Mouse (Mus musculus) myocyte (in vitro differentiated cells): ENCODE results near the gene Nrgn. TPM values are rescaled to one million over a fixed set of nuclear protein-coding genes. Genes with fewer than 3 reads are reported as not detected.

Source experiments
- H3K27me3 ChIP-seq: one replicate; pipeline ENCODE4 v1.6.1; 2011; ENCODE audit not compliant: control insufficient read depth, insufficient read depth, insufficient read length
- H3K36me3 ChIP-seq: one replicate; pipeline ENCODE4 v1.6.1; 2011; ENCODE audit not compliant: control insufficient read depth, insufficient read depth
- H3K4me2 ChIP-seq: one replicate; pipeline ENCODE4 v1.6.1; 2011; ENCODE audit warnings: low read depth, control low read depth
- H3K4me3 ChIP-seq: one replicate; pipeline ENCODE4 v1.5.1; 2011; ENCODE audit warnings: mild to moderate bottlenecking, control low read depth, moderate library complexity
- H3K79me2 ChIP-seq: one replicate; pipeline ENCODE4 v1.6.1; 2011; ENCODE audit not compliant: control insufficient read depth, insufficient read depth
- H3ac ChIP-seq: one replicate; pipeline ENCODE4 v1.6.1; 2011; ENCODE audit not compliant: control insufficient read depth, insufficient read length
- CEBPB ChIP-seq: IDR thresholded peaks from 2 replicates; pipeline ENCODE4 v1.6.1; 2011; ENCODE audit warnings: mild to moderate bottlenecking, moderate library complexity; ENCODE audit not compliant: poor library complexity, insufficient read depth, severe bottlenecking
- E2F4 ChIP-seq: IDR thresholded peaks from one replicate; pipeline ENCODE4 v1.6.1; 2011; ENCODE audit warnings: mild to moderate bottlenecking, control low read depth, moderate library complexity; ENCODE audit not compliant: insufficient read depth
- MAX ChIP-seq: IDR thresholded peaks from one replicate; pipeline ENCODE4 v1.6.1; 2011; ENCODE audit warnings: low read depth, mild to moderate bottlenecking, control low read depth
- MYOD1 ChIP-seq, 3 experiments: IDR thresholded peaks; one replicate each; pipeline ENCODE4 v1.6.1; 2011; ENCODE audit warnings: control low read depth in 2 of 3, low read depth in 2 of 3, mild to moderate bottlenecking in 2 of 3, moderate library complexity in 1 of 3; ENCODE audit not compliant: insufficient read length in 2 of 3, control insufficient read depth in 1 of 3
- MYOG ChIP-seq, 3 experiments: IDR thresholded peaks; one replicate each; pipeline ENCODE4 v1.6.1; 2011; ENCODE audit warnings: control low read depth in 2 of 3, low read depth in 2 of 3, mild to moderate bottlenecking in 2 of 3; ENCODE audit not compliant: insufficient read length in 2 of 3, control insufficient read depth in 1 of 3, insufficient read depth in 1 of 3
- POLR2A ChIP-seq: IDR thresholded peaks from one replicate; pipeline ENCODE4 v1.6.1; 2011; ENCODE audit warnings: low read depth, mild to moderate bottlenecking, control low read depth, moderate library complexity; ENCODE audit not compliant: insufficient read length
- POLR2AphosphoS2 ChIP-seq: IDR thresholded peaks from one replicate; pipeline ENCODE4 v1.6.1; 2011; ENCODE audit warnings: low read depth, control low read depth; ENCODE audit not compliant: insufficient read length
- REST ChIP-seq: IDR thresholded peaks from one replicate; pipeline ENCODE4 v1.6.1; 2011; ENCODE audit warnings: mild to moderate bottlenecking, control low read depth, moderate library complexity; ENCODE audit not compliant: insufficient read depth, insufficient read length
- SRF ChIP-seq: IDR thresholded peaks from one replicate; pipeline ENCODE4 v1.6.1; 2011; ENCODE audit warnings: low read depth; ENCODE audit not compliant: control insufficient read depth, insufficient read length
- TCF12 ChIP-seq: IDR thresholded peaks from one replicate; pipeline ENCODE4 v1.6.1; 2011; ENCODE audit warnings: mild to moderate bottlenecking, control low read depth; ENCODE audit not compliant: poor library complexity, insufficient read depth, severe bottlenecking
- TCF3 ChIP-seq: IDR thresholded peaks from one replicate; pipeline ENCODE4 v1.6.1; 2011; ENCODE audit warnings: low read depth, control low read depth; ENCODE audit not compliant: insufficient read length
- USF1 ChIP-seq: IDR thresholded peaks from one replicate; pipeline ENCODE4 v1.6.1; 2011; ENCODE audit warnings: low read depth, mild to moderate bottlenecking, control low read depth, moderate library complexity
- polyA plus RNA-seq: library from polyadenylated mRNA; unstranded; fragments of >200 nt; fragmentation: generic; extraction: Trizol; gene quantifications from one replicate; pipeline ENCODE4 v1.2.1, GENCODE M21; 2012; ENCODE audit warnings: missing spikeins

The Nrgn gene
- polyA plus RNA-seq, 1 experiment, result 0.42 TPM

DNA sequence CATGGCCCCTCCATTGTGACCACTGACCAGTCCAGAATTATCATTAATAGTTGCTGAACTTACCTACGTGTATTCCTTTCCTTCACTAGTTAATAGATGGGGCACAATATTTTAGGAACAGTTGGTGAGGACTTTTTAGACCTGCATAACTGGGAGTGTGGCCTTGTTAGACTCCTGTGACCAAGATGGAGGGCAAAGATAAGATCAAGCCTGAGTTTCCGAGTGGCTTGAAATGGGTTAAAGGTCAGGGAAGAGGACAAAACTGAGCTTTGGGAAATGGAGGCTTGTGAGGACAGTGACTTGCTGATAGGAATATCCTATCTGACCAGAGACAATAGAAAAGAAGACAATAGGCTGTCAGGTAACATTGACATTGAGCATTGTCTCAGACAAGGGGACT lies 27.2 kb downstream of the Nrgn start:
- TF ChIP-seq POLR2A (no peak), MAX (no peak), SRF (no peak), MYOG (IDR thresholded peaks at IDR 0.05; ENCODE audit: control insufficient read depth in 1 of 3, insufficient read depth in 1 of 3, insufficient read length in 2 of 3, low read depth in 2 of 3) (no peak), REST (no peak), TCF3 (no peak), POLR2AphosphoS2 (no peak), E2F4 (no peak)
- Histone ChIP-seq H3K4me2 (no peak overlapping the region), H3K36me3 (peaks cover 6% of the 10 kb centered on the region), H3ac (no peak overlapping the region), H3K79me2 (no peaks in the 10 kb centered on the region), H3K4me3 (no peak overlapping the region), H3K27me3 (no peaks in the 10 kb centered on the region)

DNA sequence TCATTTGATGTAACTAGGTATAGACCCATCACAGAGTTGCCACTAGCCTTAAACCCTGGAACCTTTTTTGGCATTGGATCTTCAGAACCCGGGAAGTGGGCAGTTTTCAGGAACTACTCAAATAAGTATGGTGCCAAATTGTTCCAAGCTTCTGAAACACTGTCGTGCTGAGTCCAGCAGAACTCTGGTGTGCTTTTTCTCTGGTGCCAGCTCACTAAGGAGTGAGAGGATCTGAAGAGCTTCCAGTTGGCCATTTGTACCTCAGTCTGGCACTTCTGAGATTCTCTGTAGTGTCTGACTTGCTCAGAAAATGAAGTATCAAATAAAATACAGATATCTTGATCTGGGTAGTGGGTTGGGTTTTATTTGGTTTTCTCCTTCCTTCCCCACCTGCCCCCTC lies 32.7 kb downstream of the Nrgn start:
- Histone ChIP-seq H3ac (no peak overlapping the region), H3K4me3 (no peak overlapping the region), H3K27me3 (no peaks in the 10 kb centered on the region), H3K36me3 (peaks cover 16% of the 10 kb centered on the region), H3K79me2 (peaks cover 3% of the 10 kb centered on the region), H3K4me2 (no peak overlapping the region)
- TF ChIP-seq MYOG (IDR thresholded peaks at IDR 0.05; ENCODE audit: control insufficient read depth in 1 of 3, insufficient read depth in 1 of 3, insufficient read length in 2 of 3, low read depth in 2 of 3) (no peak), TCF12 (no peak), E2F4 (no peak), SRF (no peak), POLR2A (no peak), MAX (no peak), CEBPB (no peak), TCF3 (no peak), USF1 (no peak), MYOD1 (IDR thresholded peaks at IDR 0.05; ENCODE audit: control insufficient read depth in 1 of 3, insufficient read length in 2 of 3, low read depth in 2 of 3) (no peak), REST (no peak), POLR2AphosphoS2 (no peak)

DNA sequence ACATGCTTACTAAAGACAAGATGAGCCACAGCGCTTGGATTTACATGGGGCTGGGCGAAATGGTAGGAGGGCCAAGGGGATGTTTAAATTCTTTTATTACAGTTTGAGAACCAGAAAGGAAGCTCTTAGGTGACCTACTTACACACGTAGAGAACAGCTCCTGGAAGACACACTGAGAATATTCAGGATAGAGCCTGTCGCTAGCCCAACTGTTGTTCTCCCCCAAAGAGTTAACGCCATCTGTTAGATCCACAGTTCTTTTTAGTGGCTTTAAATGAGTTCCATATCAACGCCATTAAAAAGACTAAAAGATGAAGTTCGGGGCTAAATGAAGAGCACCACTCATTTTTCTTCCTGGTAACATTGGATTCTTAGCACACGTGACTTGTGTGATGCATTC lies 33.7 kb downstream of the Nrgn start:
- TF ChIP-seq TCF3 (no peak), USF1 (no peak), MYOD1 (IDR thresholded peaks at IDR 0.05; ENCODE audit: control insufficient read depth in 1 of 3, insufficient read length in 2 of 3, low read depth in 2 of 3) (no peak), E2F4 (no peak), TCF12 (no peak), CEBPB (no peak), MYOG (IDR thresholded peaks at IDR 0.05; ENCODE audit: control insufficient read depth in 1 of 3, insufficient read depth in 1 of 3, insufficient read length in 2 of 3, low read depth in 2 of 3) (no peak), SRF (no peak), POLR2A (no peak), MAX (no peak), POLR2AphosphoS2 (no peak), REST (no peak)
- Histone ChIP-seq H3K4me3 (no peak overlapping the region), H3K27me3 (no peaks in the 10 kb centered on the region), H3ac (no peak overlapping the region), H3K36me3 (peaks cover 16% of the 10 kb centered on the region), H3K4me2 (no peak overlapping the region), H3K79me2 (peaks cover 6% of the 10 kb centered on the region)

DNA sequence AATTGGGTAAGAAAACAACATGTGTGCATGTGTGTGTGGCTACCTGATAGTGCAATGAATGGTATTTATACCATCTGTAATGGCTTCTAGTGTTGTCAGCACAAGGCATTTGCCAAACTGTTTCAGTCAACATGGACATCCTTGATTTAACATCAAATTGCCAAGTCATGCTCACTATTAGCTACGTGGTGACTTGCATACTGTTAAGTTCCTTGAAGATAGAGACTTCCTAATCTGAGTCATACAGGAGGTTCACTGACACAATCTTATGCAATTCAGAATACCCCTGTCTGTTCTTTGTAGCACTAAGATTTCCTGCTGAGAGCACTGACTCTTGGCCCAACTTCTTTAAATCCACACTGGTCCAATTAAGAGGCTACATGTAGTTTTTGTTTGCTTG lies 35.2 kb downstream of the Nrgn start:
- no peak for TF ChIP-seq TCF3
- TF ChIP-seq E2F4, result no peak
- no peak for TF ChIP-seq USF1
- TF ChIP-seq MYOG (IDR thresholded peaks at IDR 0.05; ENCODE audit: control insufficient read depth in 1 of 3, insufficient read depth in 1 of 3, insufficient read length in 2 of 3, low read depth in 2 of 3), result no peak
- TF ChIP-seq SRF, result no peak
- TF ChIP-seq POLR2AphosphoS2, result no peak
- TF ChIP-seq CEBPB, result no peak
- no peak for TF ChIP-seq POLR2A
- no peak for TF ChIP-seq MYOD1 (IDR thresholded peaks at IDR 0.05; ENCODE audit: control insufficient read depth in 1 of 3, insufficient read length in 2 of 3, low read depth in 2 of 3)
- TF ChIP-seq TCF12, result no peak
- TF ChIP-seq MAX, result no peak
- TF ChIP-seq REST, result no peak
- Histone ChIP-seq H3K79me2 (peaks cover 6% of the 10 kb centered on the region), H3K4me2 (no peak overlapping the region), H3K4me3 (no peak overlapping the region), H3ac (no peak overlapping the region), H3K36me3 (peaks cover 12% of the 10 kb centered on the region), H3K27me3 (no peaks in the 10 kb centered on the region)

DNA sequence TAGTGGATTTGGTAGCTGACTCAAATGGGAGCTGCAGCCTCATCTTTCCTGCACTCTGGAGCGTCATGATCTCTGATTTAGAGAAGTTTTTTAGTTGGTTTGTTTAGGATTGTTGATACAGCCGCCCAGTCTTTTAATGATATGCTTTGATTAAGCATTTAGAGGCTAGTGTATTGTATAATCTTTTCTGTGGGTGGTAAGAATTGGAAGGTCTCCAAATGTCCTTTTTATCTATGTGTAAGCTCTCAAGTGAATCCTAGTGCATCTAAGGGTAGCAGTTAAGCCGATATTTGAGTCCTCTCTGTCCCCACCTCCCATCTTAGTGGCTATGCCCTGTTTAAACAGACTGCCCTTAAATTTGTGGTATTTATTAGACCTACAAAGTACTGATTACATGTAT lies 38.2 kb downstream of the Nrgn start:
- TF ChIP-seq MYOG (IDR thresholded peaks at IDR 0.05; ENCODE audit: control insufficient read depth in 1 of 3, insufficient read depth in 1 of 3, insufficient read length in 2 of 3, low read depth in 2 of 3) (no peak), TCF3 (no peak), POLR2A (no peak), E2F4 (no peak)

More for the DNA sequence above, 38.2 kb downstream of the Nrgn start:
- Histone ChIP-seq H3K36me3 (peaks cover 4% of the 10 kb centered on the region), H3K4me3 (no peak overlapping the region), H3K79me2 (peaks cover 19% of the 10 kb centered on the region), H3K27me3 (no peaks in the 10 kb centered on the region), H3ac (no peak overlapping the region), H3K4me2 (no peak overlapping the region)
